Mouse (Mus musculus) thymus, adult 2 months (tissue): Measurements from ENCODE around the gene Zfp704. TPM values are rescaled to one million over a fixed set of nuclear protein-coding genes. Genes with fewer than 3 reads are reported as not detected.

ENCODE experiments used
- DNase-seq: peaks from one replicate; pipeline ENCODE4 v3.0.0; 2021
- H3K27ac ChIP-seq: fragments of 200-500 bp; 2 replicates; pipeline ENCODE4 v1.5.1; 2012; ENCODE audit warnings: low read length, control low read depth; ENCODE audit not compliant: control insufficient read depth, insufficient read depth
- H3K27me3 ChIP-seq: fragments of 200-500 bp; 2 replicates; pipeline ENCODE4 v1.6.1; 2012; ENCODE audit warnings: mild to moderate bottlenecking, low read length, moderate library complexity, mixed read lengths; ENCODE audit not compliant: control insufficient read depth, insufficient read depth
- H3K36me3 ChIP-seq: fragments of 200-500 bp; 2 replicates; pipeline ENCODE4 v1.6.1; 2012; ENCODE audit warnings: mild to moderate bottlenecking, low read length, moderate library complexity; ENCODE audit not compliant: control insufficient read depth, insufficient read depth
- H3K4me1 ChIP-seq: fragments of 200-500 bp; replicated peaks from 2 replicates; pipeline ENCODE4 v1.6.1; 2012; ENCODE audit warnings: low read length; ENCODE audit not compliant: control insufficient read depth, insufficient read depth
- H3K4me3 ChIP-seq: fragments of 200-500 bp; 2 replicates; pipeline ENCODE4 v1.5.1; 2012; ENCODE audit warnings: mild to moderate bottlenecking, low read length, control low read depth, moderate library complexity; ENCODE audit not compliant: control insufficient read depth, insufficient read depth
- CTCF ChIP-seq: fragments of 200-500 bp; IDR thresholded peaks from 2 replicates; pipeline ENCODE4 v1.5.1; 2012; ENCODE audit warnings: mild to moderate bottlenecking, control low read depth, low read length, moderate library complexity, borderline replicate concordance; ENCODE audit not compliant: control insufficient read depth, poor library complexity, insufficient read depth; ENCODE audit errors: extremely low read depth
- POLR2A ChIP-seq: fragments of 200-500 bp; IDR thresholded peaks from 2 replicates; pipeline ENCODE4 v1.6.1; 2012; ENCODE audit warnings: mild to moderate bottlenecking, low read length, control low read depth, moderate library complexity; ENCODE audit not compliant: control insufficient read depth, poor library complexity, insufficient read depth; ENCODE audit errors: extremely low read depth
- WGBS: fragments of 180-500 bp; shearing (Covaris S2); methylation state at CpG from one replicate; pipeline ENCODE4 v1.1.7; 2018; 5-methylcytosine and 5-hydroxymethylcytosine counted together
- polyA plus RNA-seq: library from polyadenylated mRNA; depleted of rRNA; stranded (reverse); fragments of >200 nt; gene quantifications from 2 replicates; pipeline ENCODE4 v1.2.3, GENCODE M21; 2012

The Zfp704 gene
- polyA plus RNA-seq, 1 experiment, result 7.4 TPM

DNA sequence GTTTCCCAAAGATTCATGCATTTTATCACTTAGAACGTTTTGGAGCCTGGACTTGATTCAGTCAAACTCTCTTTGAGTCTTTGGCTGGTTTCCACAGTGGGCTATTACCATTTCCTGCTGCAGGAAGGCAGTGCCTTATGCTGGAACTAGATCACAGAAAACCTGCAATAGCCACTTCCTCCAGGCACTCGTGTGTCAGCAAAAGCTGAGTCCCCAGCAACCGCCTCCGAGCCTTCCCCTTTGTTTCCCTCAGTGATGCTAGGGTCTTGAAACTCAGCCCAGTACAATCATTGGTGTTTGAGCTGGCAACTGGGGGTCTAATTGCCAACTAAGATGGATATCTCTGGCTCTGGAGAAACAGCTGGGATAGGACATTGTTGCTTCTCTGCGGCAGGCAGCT is 207.0 kb downstream of the Zfp704 start:
- peak; percentile 70 for DNase-seq
- peak overlapping the region; percentile 44 for H3K4me3 ChIP-seq
- no peaks in the 10 kb centered on the region for H3K27me3 ChIP-seq
- H3K27ac ChIP-seq, result peak overlapping the region; percentile 42; the same call in 1 of the 2 replicates
- H3K4me1 ChIP-seq, result peaks cover 27% of the 10 kb centered on the region
- 2% methylated on average over 5 of the region's 5 CpGs for WGBS
- no peaks in the 10 kb centered on the region for H3K36me3 ChIP-seq
- TF ChIP-seq POLR2A (0 out of 2 replicates have a peak, but pooled peaks have one; percentile 26), CTCF (no peak)

DNA sequence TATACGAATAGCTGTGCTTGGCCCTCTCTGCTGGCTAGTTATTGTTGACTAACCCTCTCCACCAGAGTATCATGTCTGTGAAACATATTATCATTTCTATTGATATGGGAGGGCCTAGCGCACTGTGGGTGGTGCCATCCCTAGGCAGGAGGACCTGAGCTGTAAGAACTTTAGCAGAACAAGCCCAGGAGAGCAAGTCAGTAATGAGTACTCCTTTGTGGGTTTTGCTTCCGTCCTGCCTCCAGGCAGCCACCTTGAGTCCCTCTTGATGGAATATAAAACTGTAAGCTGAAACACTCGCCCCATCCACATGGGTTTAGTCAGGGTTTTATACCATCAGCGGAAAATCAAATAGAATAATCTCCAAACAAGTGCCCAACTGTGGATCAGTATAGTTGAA is 207.5 kb downstream of the Zfp704 start:
- Histone ChIP-seq H3K4me1 (peaks cover 26% of the 10 kb centered on the region), H3K27ac (peak overlapping the region; percentile 19; the same call in 1 of the 2 replicates), H3K4me3 (no peak overlapping the region), H3K36me3 (no peaks in the 10 kb centered on the region), H3K27me3 (no peaks in the 10 kb centered on the region)
- TF ChIP-seq CTCF, result no peak
- TF ChIP-seq POLR2A, result no peak
- DNase-seq, result peak; percentile 31
- 36% methylated on average over 5 of the region's 5 CpGs for WGBS

DNA sequence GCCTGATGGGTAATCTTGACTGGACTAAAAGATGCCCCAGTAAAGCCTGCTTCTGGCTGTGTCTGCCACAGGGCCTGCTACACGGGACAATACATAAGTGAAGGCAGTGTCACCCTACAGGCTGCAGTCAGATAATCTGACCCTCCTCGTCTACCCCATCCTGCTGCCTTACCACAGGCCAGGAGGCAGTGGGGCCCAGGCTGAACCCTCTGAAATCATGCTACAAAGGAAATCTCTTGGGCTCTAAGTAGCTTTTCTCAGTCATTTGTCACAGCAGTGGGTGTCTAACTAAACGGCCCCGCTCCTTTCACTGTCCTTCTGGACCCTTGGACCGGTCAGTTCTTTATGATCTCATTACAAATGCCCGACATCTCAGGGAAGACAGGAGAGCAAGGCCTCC is 208.2 kb downstream of the Zfp704 start:
- Histone ChIP-seq H3K36me3 (no peaks in the 10 kb centered on the region), H3K27me3 (no peaks in the 10 kb centered on the region), H3K4me3 (no peak overlapping the region), H3K27ac (peak overlapping the region; percentile 19; the same call in 1 of the 2 replicates), H3K4me1 (peaks cover 24% of the 10 kb centered on the region)
- DNase-seq, result no peak
- TF ChIP-seq POLR2A, result no peak
- no peak for TF ChIP-seq CTCF
- 58% methylated on average over 6 of the region's 6 CpGs for WGBS

DNA sequence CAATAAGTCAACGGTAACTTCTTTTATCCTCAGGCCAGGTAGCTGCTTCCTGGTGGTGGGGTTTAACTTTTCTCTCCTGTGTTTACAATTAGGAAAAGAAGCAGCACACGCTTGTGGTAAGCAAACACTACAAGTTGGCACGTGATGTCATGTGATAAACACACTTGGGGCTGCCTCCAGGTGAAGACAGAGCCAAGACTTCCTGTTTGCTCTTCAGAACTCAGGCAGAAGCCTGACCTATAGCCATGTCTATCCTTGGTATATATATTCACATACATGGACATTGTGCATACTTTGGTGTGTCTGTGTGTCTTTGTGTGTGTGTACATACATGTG is 209.0 kb downstream of the Zfp704 start:
- peak overlapping the region; percentile 83 for H3K27ac ChIP-seq
- no peaks in the 10 kb centered on the region for H3K27me3 ChIP-seq
- peak; percentile 29 for DNase-seq

DNA sequence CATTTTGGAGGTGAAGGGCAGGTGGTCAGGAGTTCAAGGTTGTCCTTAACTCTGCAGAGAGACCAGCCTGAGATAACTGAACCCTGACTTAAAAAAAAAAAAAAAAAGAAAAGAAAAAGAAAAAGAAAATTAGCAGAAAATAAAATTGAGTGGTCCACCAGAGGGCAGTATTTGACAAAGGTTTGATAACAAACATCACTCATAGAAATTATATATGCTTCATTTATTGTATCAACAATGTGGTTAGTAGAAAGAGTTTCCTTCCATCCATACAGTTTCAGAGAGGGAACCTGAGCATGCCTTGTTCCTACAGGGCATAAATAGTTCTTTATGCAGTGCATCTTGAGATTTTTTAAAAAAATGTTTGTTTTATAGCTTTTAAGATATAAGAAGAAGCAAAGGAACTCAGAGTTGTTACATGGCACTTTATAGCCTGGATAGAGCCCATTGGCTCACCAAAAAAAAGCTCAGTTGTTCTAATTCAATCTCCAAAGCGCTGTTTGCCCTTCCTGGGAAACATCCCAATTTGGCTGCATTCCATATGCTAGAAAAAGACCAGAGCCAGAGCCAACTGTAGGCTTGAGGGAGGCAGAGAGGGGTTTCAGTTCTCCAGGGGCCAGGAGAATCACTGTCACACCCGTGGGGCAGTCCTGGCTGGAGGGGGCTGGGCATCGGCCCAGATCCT is 209.5 kb downstream of the Zfp704 start:
- TF ChIP-seq CTCF (no peak), POLR2A (no peak)
- WGBS, result 47% methylated on average over 3 of the region's 3 CpGs
- Histone ChIP-seq H3K27ac (peak overlapping the region; percentile 83), H3K4me3 (no peak overlapping the region), H3K27me3 (no peaks in the 10 kb centered on the region), H3K36me3 (no peaks in the 10 kb centered on the region), H3K4me1 (peaks cover 24% of the 10 kb centered on the region)
- DNase-seq, result peak; percentile 41

More for the DNA sequence above, 209.0 kb downstream of the Zfp704 start:
- TF ChIP-seq CTCF, result no peak
- no peak for TF ChIP-seq POLR2A
- no peaks in the 10 kb centered on the region for H3K36me3 ChIP-seq
- no peak overlapping the region for H3K4me3 ChIP-seq
- peaks cover 24% of the 10 kb centered on the region for H3K4me1 ChIP-seq
- 21% methylated on average over 3 of the region's 3 CpGs for WGBS

DNA sequence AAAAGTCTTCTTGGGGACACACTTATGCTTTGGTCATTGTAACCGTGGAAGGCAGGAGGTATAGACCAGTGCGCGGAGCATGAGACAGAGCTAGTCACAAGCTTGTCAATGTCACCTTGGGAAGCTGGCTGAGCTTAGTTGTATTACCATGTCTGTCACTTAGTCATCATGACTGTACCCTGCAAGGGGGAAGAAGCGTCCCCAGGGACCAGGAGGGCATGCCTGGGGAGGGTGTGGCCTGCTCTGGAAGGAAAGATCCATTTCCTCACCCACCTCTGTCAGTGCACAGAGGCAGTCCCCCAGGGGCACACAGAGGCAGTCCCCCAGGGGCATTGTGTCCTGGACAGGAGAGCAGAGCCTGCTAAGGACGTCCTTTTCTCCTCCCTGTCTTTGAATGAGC is 211.6 kb downstream of the Zfp704 start:
- no peaks in the 10 kb centered on the region for H3K27me3 ChIP-seq
- H3K4me3 ChIP-seq, result no peak overlapping the region
- H3K36me3 ChIP-seq, result no peaks in the 10 kb centered on the region
- no peak overlapping the region for H3K27ac ChIP-seq
- DNase-seq, result no peak
- WGBS, result 78% methylated on average over 5 of the region's 5 CpGs
- peaks cover 21% of the 10 kb centered on the region for H3K4me1 ChIP-seq
- no peak for TF ChIP-seq CTCF
- no peak for TF ChIP-seq POLR2A
